Mouse (Mus musculus) stomach, embryonic 16.5 days (tissue): ENCODE results near the gene Pfkfb2. TPM values are rescaled to one million over a fixed set of nuclear protein-coding genes. Genes with fewer than 3 reads are reported as not detected.

Source experiments
- polyA plus RNA-seq: library from polyadenylated mRNA; unstranded; fragments of >200 nt; fragmentation: Nextera tagmentation; extraction: Ambion mirVana; gene quantifications from 2 replicates; pipeline ENCODE4 v1.2.1, GENCODE M21; 2015

The Pfkfb2 gene
- polyA plus RNA-seq, 1 experiment from 2014 or later = 11.6 TPM

Other genes with a start within 250 kb of the Pfkfb2 start
- gene Zp3r, start 99.6 kb downstream of the Pfkfb2 start, polyA plus RNA-seq = 0.17 TPM in 1 of 2 replicates, not detected in the other
- gene C4bp, start 67.6 kb downstream of the Pfkfb2 start, polyA plus RNA-seq = 0.45 and 0.81 TPM in 2 replicates
- gene Gm29427, start 13.5 kb downstream of the Pfkfb2 start, polyA plus RNA-seq = 0.09 TPM in 1 of 2 replicates, not detected in the other
- gene Yod1, start 11.9 kb downstream of the Pfkfb2 start, polyA plus RNA-seq = 14.9 and 15.8 TPM in 2 replicates
- 44.2 and 52.0 TPM in 2 replicates for gene AA986860, start 2.7 kb upstream of the Pfkfb2 start, polyA plus RNA-seq
- 0.42 and 0.56 TPM in 2 replicates for gene Fcamr, start 71.6 kb upstream of the Pfkfb2 start, polyA plus RNA-seq
- gene Pigr, start 97.4 kb upstream of the Pfkfb2 start, polyA plus RNA-seq = 0.34 and 0.70 TPM in 2 replicates
- gene Fcmr, start 136.4 kb upstream of the Pfkfb2 start, polyA plus RNA-seq = 0.40 TPM in 1 of 2 replicates, not detected in the other
- not detected in 2 replicates for gene Il24, start 158.2 kb upstream of the Pfkfb2 start, polyA plus RNA-seq
- gene Il20, start 182.2 kb upstream of the Pfkfb2 start, polyA plus RNA-seq = not detected in 2 replicates
- not detected in 2 replicates for gene Il19, start 210.9 kb upstream of the Pfkfb2 start, polyA plus RNA-seq